Mouse (Mus musculus): ENCODE data around the gene Tnn. TPM values are rescaled to one million over a fixed set of nuclear protein-coding genes. Genes with fewer than 3 reads are reported as not detected.

Gene Tnn
- polyA plus RNA-seq, 1 experiment from 2014 or later, result 0.04 TPM

GRCm38 (mm10) chr1:160042351-160042750 lies 111.0 kb downstream of the Tnn start:
- no peak for ATAC-seq (ENCODE audit: insufficient read depth, low FRiP score, low TSS enrichment)
- 70% methylated on average over 7 of the region's 7 CpGs for WGBS
- H3K9me3 ChIP-seq (ENCODE audit: control insufficient read depth, low read length), result no peaks in the 10 kb centered on the region

GRCm38 (mm10) chr1:160041264-160041775 lies 112.1 kb downstream of the Tnn start:
- Histone ChIP-seq H3K9ac (ENCODE audit: low read length) (no peak overlapping the region), H3K27ac (ENCODE audit: low read depth, low read length) (no peak overlapping the region), H3K9me3 (ENCODE audit: control insufficient read depth, low read length) (no peaks in the 10 kb centered on the region), H3K4me2 (ENCODE audit: low read depth) (no peak overlapping the region), H3K4me1 (ENCODE audit: control insufficient read depth, insufficient read depth, low read length) (no peaks in the 10 kb centered on the region), H3K4me3 (ENCODE audit: low read depth, low read length) (no peak overlapping the region), H3K27me3 (ENCODE audit: control insufficient read depth, insufficient read depth, low read length) (no peaks in the 10 kb centered on the region), H3K36me3 (ENCODE audit: control insufficient read depth, insufficient read depth, low read length) (no peaks in the 10 kb centered on the region)
- ATAC-seq (ENCODE audit: insufficient read depth, low FRiP score, low TSS enrichment) (no peak), DNase-seq (ENCODE audit: low spot score) (no peak)
- WGBS, result 96% methylated on average over 7 of the region's 7 CpGs

More at GRCm38 (mm10) chr1:160042351-160042750, 111.0 kb downstream of the Tnn start:
- Histone ChIP-seq H3K4me1 (ENCODE audit: control insufficient read depth, insufficient read depth, low read length) (no peaks in the 10 kb centered on the region), H3K27me3 (ENCODE audit: control insufficient read depth, insufficient read depth, low read length) (no peaks in the 10 kb centered on the region), H3K9ac (ENCODE audit: low read length) (no peak overlapping the region), H3K27ac (ENCODE audit: low read depth, low read length) (no peak overlapping the region), H3K36me3 (ENCODE audit: control insufficient read depth, insufficient read depth, low read length) (no peaks in the 10 kb centered on the region), H3K4me2 (ENCODE audit: low read depth) (no peak overlapping the region), H3K4me3 (ENCODE audit: low read depth, low read length) (no peak overlapping the region)
- DNase-seq (ENCODE audit: low spot score), result no peak

GRCm38 (mm10) chr1:160039951-160040645 lies 113.3 kb downstream of the Tnn start:
- Histone ChIP-seq H3K4me2 (ENCODE audit: low read depth) (no peak overlapping the region), H3K36me3 (ENCODE audit: control insufficient read depth, insufficient read depth, low read length) (no peaks in the 10 kb centered on the region), H3K9ac (ENCODE audit: low read length) (no peak overlapping the region), H3K4me1 (ENCODE audit: control insufficient read depth, insufficient read depth, low read length) (no peaks in the 10 kb centered on the region), H3K27ac (ENCODE audit: low read depth, low read length) (no peak overlapping the region), H3K4me3 (ENCODE audit: low read depth, low read length) (no peak overlapping the region), H3K27me3 (ENCODE audit: control insufficient read depth, insufficient read depth, low read length) (no peaks in the 10 kb centered on the region), H3K9me3 (ENCODE audit: control insufficient read depth, low read length) (no peaks in the 10 kb centered on the region)
- DNase-seq (ENCODE audit: low spot score) (no peak), ATAC-seq (ENCODE audit: insufficient read depth, low FRiP score, low TSS enrichment) (no peak)
- WGBS, result 72% methylated on average over 7 of the region's 7 CpGs

GRCm38 (mm10) chr1:160036996-160037521 lies 116.3 kb downstream of the Tnn start:
- Histone ChIP-seq H3K36me3 (ENCODE audit: control insufficient read depth, insufficient read depth, low read length) (no peaks in the 10 kb centered on the region), H3K4me2 (ENCODE audit: low read depth) (no peak overlapping the region), H3K4me1 (ENCODE audit: control insufficient read depth, insufficient read depth, low read length) (no peaks in the 10 kb centered on the region), H3K27me3 (ENCODE audit: control insufficient read depth, insufficient read depth, low read length) (no peaks in the 10 kb centered on the region), H3K4me3 (ENCODE audit: low read depth, low read length) (no peak overlapping the region), H3K9ac (ENCODE audit: low read length) (no peak overlapping the region), H3K9me3 (ENCODE audit: control insufficient read depth, low read length) (no peaks in the 10 kb centered on the region), H3K27ac (ENCODE audit: low read depth, low read length) (no peak overlapping the region)
- no peak for DNase-seq (ENCODE audit: low spot score)
- 81% methylated on average over 5 of the region's 5 CpGs for WGBS
- ATAC-seq (ENCODE audit: insufficient read depth, low FRiP score, low TSS enrichment), result no peak

GRCm38 (mm10) chr1:160035561-160035960 lies 117.8 kb downstream of the Tnn start:
- 64% methylated on average over 3 of the region's 3 CpGs for WGBS
- H3K9ac ChIP-seq (ENCODE audit: low read length), result no peak overlapping the region
- H3K27ac ChIP-seq (ENCODE audit: low read depth, low read length), result no peak overlapping the region
- ATAC-seq (ENCODE audit: insufficient read depth, low FRiP score, low TSS enrichment), result no peak
- no peaks in the 10 kb centered on the region for H3K27me3 ChIP-seq (ENCODE audit: control insufficient read depth, insufficient read depth, low read length)
- H3K9me3 ChIP-seq (ENCODE audit: control insufficient read depth, low read length), result no peaks in the 10 kb centered on the region
- DNase-seq (ENCODE audit: low spot score), result no peak
- H3K4me2 ChIP-seq (ENCODE audit: low read depth), result no peak overlapping the region
- no peak overlapping the region for H3K4me3 ChIP-seq (ENCODE audit: low read depth, low read length)
- no peaks in the 10 kb centered on the region for H3K4me1 ChIP-seq (ENCODE audit: control insufficient read depth, insufficient read depth, low read length)
- no peaks in the 10 kb centered on the region for H3K36me3 ChIP-seq (ENCODE audit: control insufficient read depth, insufficient read depth, low read length)

Other genes with a start within 250 kb of the Tnn start
- gene 4930523C07Rik, start 109.2 kb downstream of the Tnn start, polyA plus RNA-seq (2014; fragmentation: Nextera tagmentation; extraction: Ambion mirVana), result 2.2 and 2.9 TPM in 2 replicates
- 193 and 213 TPM in 2 replicates for gene Mrps14, start 41.6 kb upstream of the Tnn start, polyA plus RNA-seq (2014; fragmentation: Nextera tagmentation; extraction: Ambion mirVana)
- gene Cacybp, start 59.3 kb upstream of the Tnn start, polyA plus RNA-seq (2014; fragmentation: Nextera tagmentation; extraction: Ambion mirVana), result 295 and 310 TPM in 2 replicates